Mouse (Mus musculus) small intestine, adult 2 months (tissue): Measurements from ENCODE around the gene Olfr1461. TPM values are rescaled to one million over a fixed set of nuclear protein-coding genes. Genes with fewer than 3 reads are reported as not detected.

Experiments used
- H3K27ac ChIP-seq: fragments of 200-500 bp; 2 replicates; pipeline ENCODE4 v1.5.1; 2012; ENCODE audit warnings: low read depth, low read length, control low read depth, inconsistent platforms; ENCODE audit not compliant: insufficient read depth
- H3K27me3 ChIP-seq: fragments of 200-500 bp; 2 replicates; pipeline ENCODE4 v1.6.1; 2012; ENCODE audit warnings: mild to moderate bottlenecking, moderate library complexity, low read length, inconsistent platforms; ENCODE audit not compliant: control insufficient read depth, insufficient read depth
- H3K36me3 ChIP-seq: fragments of 200-500 bp; 2 replicates; pipeline ENCODE4 v1.6.1; 2012; ENCODE audit warnings: mild to moderate bottlenecking, low read length, control low read depth, inconsistent platforms; ENCODE audit not compliant: control insufficient read depth, insufficient read depth
- H3K4me1 ChIP-seq: fragments of 200-500 bp; 2 replicates; pipeline ENCODE4 v1.6.1; 2012; ENCODE audit warnings: low read length, inconsistent platforms, mixed read lengths; ENCODE audit not compliant: control insufficient read depth, insufficient read depth, insufficient read length
- H3K4me3 ChIP-seq: fragments of 200-500 bp; 2 replicates; pipeline ENCODE4 v1.5.1; 2012; ENCODE audit warnings: low read depth, mild to moderate bottlenecking, control low read depth, inconsistent platforms, low read length, moderate library complexity
- CTCF ChIP-seq: fragments of 200-500 bp; IDR thresholded peaks from 2 replicates; pipeline ENCODE4 v1.5.1; 2012; ENCODE audit warnings: low read depth, mild to moderate bottlenecking, control low read depth, inconsistent platforms, low read length, moderate library complexity, mixed read lengths; ENCODE audit not compliant: insufficient replicate concordance, insufficient read length; ENCODE audit errors: extremely low read depth
- POLR2A ChIP-seq: fragments of 200-500 bp; IDR thresholded peaks from 2 replicates; pipeline ENCODE4 v1.6.1; 2012; ENCODE audit warnings: low read depth, mild to moderate bottlenecking, control low read depth, inconsistent platforms, low read length, moderate library complexity
- WGBS: fragments of 180-500 bp; shearing (Covaris S2); methylation state at CpG from one replicate; pipeline ENCODE4 v1.1.7; 2018; 5-methylcytosine and 5-hydroxymethylcytosine counted together
- polyA plus RNA-seq: library from polyadenylated mRNA; depleted of rRNA; stranded (reverse); fragments of >200 nt; gene quantifications from 2 replicates; pipeline ENCODE4 v1.2.3, GENCODE M21; 2012; rRNA removed

Olfr1461 gene
- not detected in 2 replicates for polyA plus RNA-seq

GRCm38 (mm10) chr19:13162700-13163099, at the start of gene Olfr1461:
TSS of gene Olfr1461 (plus strand) at chr19:13163000.
- no peak within 1 kb of the TSS for H3K27ac ChIP-seq
- no peaks in the 10 kb centered on the region for H3K36me3 ChIP-seq
- H3K4me3 ChIP-seq: no peak within 1 kb of the TSS
- H3K27me3 ChIP-seq: no peaks in the 10 kb centered on the region
- no peaks in the 10 kb centered on the region for H3K4me1 ChIP-seq
- TF ChIP-seq CTCF (no peak), POLR2A (no peak)
- WGBS: 45% methylated on average over 1 of the region's 1 CpGs

DNA sequence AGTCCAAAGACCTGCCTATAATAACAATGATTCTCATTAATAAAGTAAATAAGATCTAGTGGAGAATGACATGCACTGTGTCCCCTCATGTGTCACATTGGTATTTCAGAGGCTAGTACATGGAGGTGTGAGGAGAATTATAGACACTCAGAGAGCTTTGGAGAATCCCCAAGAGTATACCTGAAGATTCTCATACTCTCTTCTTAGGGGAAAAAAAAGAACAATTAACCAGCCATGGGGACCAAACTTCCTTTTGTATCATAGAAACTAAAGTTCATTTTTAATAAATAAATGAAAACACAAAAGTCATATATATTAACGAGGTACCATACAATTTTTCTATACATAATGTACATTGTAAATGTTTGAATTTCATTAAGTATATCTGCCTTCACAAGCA, 13.4 kb upstream of the Olfr1461 start, which contains the start of gene Olfr1459:
Gene Olfr1459, minus strand, starts transcription at position 101 of the 400 bp plus-strand sequence.
- Histone ChIP-seq H3K27ac (no peak within 1 kb of the TSS), H3K4me3 (no peak within 1 kb of the TSS), H3K27me3 (no peaks in the 10 kb centered on the region), H3K36me3 (no peaks in the 10 kb centered on the region), H3K4me1 (no peaks in the 10 kb centered on the region)
- TF ChIP-seq CTCF: no peak
- TF ChIP-seq POLR2A: no peak
- WGBS: 76% methylated on average over 1 of the region's 1 CpGs

DNA sequence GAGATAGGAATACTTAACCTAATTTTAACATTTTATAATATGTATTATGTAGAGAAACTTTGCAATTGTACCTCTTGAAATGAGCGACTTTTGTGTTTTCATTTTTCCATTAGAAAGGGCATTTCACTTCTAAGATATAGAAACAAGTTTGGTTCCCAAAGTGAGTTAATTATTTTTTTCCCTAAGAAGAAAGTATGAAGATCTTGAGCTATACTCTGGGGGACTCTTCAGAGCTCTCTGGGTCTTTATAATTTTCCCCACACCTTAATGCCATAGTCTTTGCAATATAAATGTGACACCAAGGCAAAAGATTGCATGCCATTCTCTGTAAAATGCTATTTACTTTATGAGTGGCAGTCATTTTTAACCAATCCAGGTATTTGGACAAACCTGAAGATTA, 22.6 kb downstream of the Olfr1461 start, which contains the start of gene Olfr1462:
Gene Olfr1462, plus strand, starts transcription at position 301 of the 400 bp plus-strand sequence.
- 83% methylated on average over 1 of the region's 1 CpGs for WGBS
- Histone ChIP-seq H3K36me3 (no peaks in the 10 kb centered on the region), H3K27ac (no peak within 1 kb of the TSS), H3K4me3 (no peak within 1 kb of the TSS), H3K4me1 (no peaks in the 10 kb centered on the region), H3K27me3 (no peaks in the 10 kb centered on the region)
- no peak for TF ChIP-seq POLR2A

Other genes with a start within 250 kb of the Olfr1461 start
- gene Olfr1448, start 238.6 kb upstream of the Olfr1461 start, polyA plus RNA-seq: not detected in 2 replicates
- not detected in 2 replicates for gene Olfr1449, start 232.2 kb upstream of the Olfr1461 start, polyA plus RNA-seq
- not detected in 2 replicates for gene Olfr1450, start 212.7 kb upstream of the Olfr1461 start, polyA plus RNA-seq
- gene Olfr1451, start 168.0 kb upstream of the Olfr1461 start, polyA plus RNA-seq: not detected in 2 replicates
- not detected in 2 replicates for gene Olfr1453, start 134.7 kb upstream of the Olfr1461 start, polyA plus RNA-seq
- not detected in 2 replicates for gene Olfr1454, start 102.4 kb upstream of the Olfr1461 start, polyA plus RNA-seq
- gene Olfr1457, start 65.1 kb upstream of the Olfr1461 start, polyA plus RNA-seq: not detected in 2 replicates
- not detected in 2 replicates for gene Olfr1458, start 56.2 kb upstream of the Olfr1461 start, polyA plus RNA-seq
- not detected in 2 replicates for gene Olfr1459, start 13.5 kb upstream of the Olfr1461 start, polyA plus RNA-seq
- not detected in 2 replicates for gene Olfr1462, start 22.7 kb downstream of the Olfr1461 start, polyA plus RNA-seq
- not detected in 2 replicates for gene Olfr1463, start 68.3 kb downstream of the Olfr1461 start, polyA plus RNA-seq
- gene Olfr1465, start 152.5 kb downstream of the Olfr1461 start, polyA plus RNA-seq: not detected in 2 replicates
- gene Olfr1466, start 175.9 kb downstream of the Olfr1461 start, polyA plus RNA-seq: not detected in 2 replicates
- gene Olfr1467, start 199.2 kb downstream of the Olfr1461 start, polyA plus RNA-seq: not detected in 2 replicates
- gene Olfr1469, start 244.8 kb downstream of the Olfr1461 start, polyA plus RNA-seq: not detected in 2 replicates